7 mouse cellular contexts compared by ENCODE assay signal in genomic region chr4:120825577-120826326, GRCm38 (mm10). TPM values are rescaled to one million over a fixed set of nuclear protein-coding genes. Genes with fewer than 3 reads are reported as not detected.
DNase-seq lines count a peak whose midpoint lies in the region; ATAC-seq lines count a peak whose summit lies in the region.

No protein-coding gene starts in this region.

- H3K9ac ChIP-seq in intestine, embryonic 15.5 days: peak overlapping the region; percentile 99

- intact Hi-C loops in gastrocnemius, postnatal 36 days (cut with DNase I): no loop called here
- intact Hi-C loops in left cerebral cortex, postnatal 25 days (cut with DNase I): no loop called here

- peak overlapping the region; percentile 72 for H3K4me2 ChIP-seq in intestine, embryonic 15.5 days (replicated peaks)

- H3K27me3 ChIP-seq in intestine, embryonic 15.5 days (replicated peaks): no peaks in the 10 kb centered on the region
- no peaks in the 10 kb centered on the region for H3K27me3 ChIP-seq in midbrain, embryonic 10.5 days (ENCODE audit: low read depth, poor library complexity, severe bottlenecking)

- ATAC-seq in intestine, embryonic 15.5 days: peak; percentile 98

- H3K9me3 ChIP-seq in intestine, embryonic 15.5 days: no peaks in the 10 kb centered on the region
- H3K9me3 ChIP-seq in midbrain, embryonic 10.5 days (replicated peaks): no peaks in the 10 kb centered on the region

- peak; percentile 98 for DNase-seq in adrenal gland, adult 2 months
- peak; percentile 99 for DNase-seq in embryo, embryonic 11.5 days (ENCODE audit: low read depth, low spot score)
- DNase-seq in gastrocnemius, postnatal 36 days: peak; percentile 92 to 98
- DNase-seq in left cerebral cortex, postnatal 25 days (ENCODE audit: low spot score in 2 of 2): peak; percentile 96 to 98
- DNase-seq in midbrain, embryonic 10.5 days (ENCODE audit: low spot score): peak; percentile 99
- DNase-seq in right cerebral cortex, postnatal 4 days: peak; percentile 100

- peaks cover 10% of the 10 kb centered on the region for H3K4me1 ChIP-seq in intestine, embryonic 15.5 days (replicated peaks)
- H3K4me1 ChIP-seq in midbrain, embryonic 10.5 days: peaks cover 24% of the 10 kb centered on the region

- H3K36me3 ChIP-seq in intestine, embryonic 15.5 days: no peaks in the 10 kb centered on the region
- H3K36me3 ChIP-seq in midbrain, embryonic 10.5 days: peaks cover 5% of the 10 kb centered on the region

- H3K4me3 ChIP-seq in intestine, embryonic 15.5 days (replicated peaks): peak overlapping the region; percentile 76
- peak overlapping the region; percentile 85 for H3K4me3 ChIP-seq in midbrain, embryonic 10.5 days

- H3K27ac ChIP-seq in intestine, embryonic 15.5 days: peak overlapping the region; percentile 100
- peak overlapping the region; percentile 100 for H3K27ac ChIP-seq in midbrain, embryonic 10.5 days (replicated peaks)

- under 1% methylated on average over 55 of the region's 55 CpGs for WGBS in intestine, embryonic 15.5 days
- 2% methylated on average over 55 of the region's 55 CpGs for WGBS in midbrain, embryonic 10.5 days

RNA-seq across cellular contexts. Expression of gene Nfyc, which starts 5.6 kb away (rescaled TPM):
- 10 to 100 TPM; 43.0 to 59.0 TPM for total RNA-seq in adrenal gland, adult 2 months (2021)
- 169 and 171 TPM in 2 replicates for polyA plus RNA-seq in adrenal gland, adult 2 months (2012; rRNA removed)
- 10 to 100 TPM; 37.9 to 40.1 TPM for total RNA-seq in gastrocnemius, postnatal 36 days (2021)
- polyA plus RNA-seq in intestine, embryonic 15.5 days (2015; fragmentation: Nextera tagmentation; extraction: Ambion mirVana): 77.8 and 86.2 TPM in 2 replicates
- total RNA-seq in left cerebral cortex, postnatal 25 days (2021): 10 to 100 TPM; 44.0 to 47.9 TPM
- polyA plus RNA-seq in midbrain, embryonic 10.5 days (2016; fragmentation: Nextera tagmentation; extraction: Ambion mirVana): 123 and 127 TPM in 2 replicates

RNA-seq across cellular contexts. Expression of gene Rims3, which starts 28.9 kb away (rescaled TPM):
- total RNA-seq in adrenal gland, adult 2 months (2021): 10 to 100 TPM in 1 of 2 experiments, 1 to 10 TPM in 1; 5.8 to 11.0 TPM
- polyA plus RNA-seq in adrenal gland, adult 2 months (2012; rRNA removed): 6.9 and 7.3 TPM in 2 replicates
- total RNA-seq in gastrocnemius, postnatal 36 days (2021): under 1 TPM in 1 of 2 experiments, not detected in 1; 0.05 TPM
- 1.3 and 1.4 TPM in 2 replicates for polyA plus RNA-seq in intestine, embryonic 15.5 days (2015; fragmentation: Nextera tagmentation; extraction: Ambion mirVana)
- 100 to 1,000 TPM in 1 of 2 experiments, 10 to 100 TPM in 1; 94.9 to 115 TPM for total RNA-seq in left cerebral cortex, postnatal 25 days (2021)
- polyA plus RNA-seq in midbrain, embryonic 10.5 days (2016; fragmentation: Nextera tagmentation; extraction: Ambion mirVana): 3.8 and 5.4 TPM in 2 replicates

Comparison
In these comparisons a context has a peak if more than half of its experiments do, and no peak if none do; other contexts are left out.
1. Peak in every context shown above with its lines: DNase-seq, ATAC-seq, H3K4me3 ChIP-seq and H3K27ac ChIP-seq.
2. RNA of gene Rims3, which starts 28.9 kb away (total RNA-seq): 94.9 to 115 TPM in left cerebral cortex, postnatal 25 days; 5.8 to 11.0 TPM in adrenal gland, adult 2 months and 0.05 TPM in gastrocnemius, postnatal 36 days; every median in the first group is over 4 times any median in the second.